Mouse (Mus musculus): ENCODE measurements around the gene Gls. TPM values are rescaled to one million over a fixed set of nuclear protein-coding genes. Genes with fewer than 3 reads are reported as not detected.

Gene Gls
- total RNA-seq, 1 experiment from 2014 or later = 242 TPM

DNA sequence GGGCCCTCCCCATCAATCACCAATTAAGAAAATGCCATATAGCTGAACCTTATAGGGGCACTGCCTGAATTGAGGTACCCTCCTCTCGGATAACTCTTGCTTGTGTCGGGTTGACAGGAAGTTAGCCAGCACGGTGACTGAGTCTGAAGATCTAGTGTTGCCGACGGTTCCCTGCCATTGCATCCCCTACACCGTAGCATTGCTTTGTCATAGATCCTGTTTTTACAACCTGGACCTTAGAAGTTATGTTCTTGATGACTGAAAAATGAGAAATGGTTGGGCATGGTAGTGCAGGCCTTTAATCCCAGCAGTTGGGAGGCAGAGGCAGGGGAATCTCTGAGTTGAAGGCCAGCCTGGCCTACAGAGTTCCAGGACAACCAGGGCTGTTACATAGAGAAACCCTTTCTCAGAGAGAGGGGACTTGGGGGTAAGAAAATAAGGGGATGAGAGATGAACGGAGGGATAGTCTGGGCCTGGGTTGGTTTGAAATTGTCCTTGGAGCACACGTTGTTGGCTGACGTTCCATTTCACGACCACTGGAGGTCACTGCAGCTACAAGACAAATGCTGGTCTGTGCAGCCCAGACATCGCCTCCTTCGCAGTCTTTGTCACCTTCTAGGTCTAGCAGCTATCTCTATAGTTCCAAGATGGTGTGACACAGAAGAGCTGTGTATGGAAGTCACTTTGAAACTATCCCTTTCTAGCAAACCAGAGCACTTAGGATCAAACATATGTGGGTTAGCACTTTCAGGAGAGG, 86.6 kb downstream of the Gls start:
- ATAC-seq (replicated peaks in 1 of 2; ENCODE audit: insufficient read depth in 1 of 2, low FRiP score in 2 of 2, low TSS enrichment in 1 of 2, low read depth in 1 of 2, poor library complexity in 2 of 2, severe bottlenecking in 2 of 2) = peak; percentile 55 to 75

- no peak for ATAC-seq (replicated peaks in 1 of 2; ENCODE audit: insufficient read depth in 1 of 2, low FRiP score in 2 of 2, low TSS enrichment in 1 of 2, low read depth in 1 of 2, poor library complexity in 2 of 2, severe bottlenecking in 2 of 2)
Measured at GRCm38 (mm10) chr1:52144907-52145306, 88.1 kb downstream of the Gls start.

DNA sequence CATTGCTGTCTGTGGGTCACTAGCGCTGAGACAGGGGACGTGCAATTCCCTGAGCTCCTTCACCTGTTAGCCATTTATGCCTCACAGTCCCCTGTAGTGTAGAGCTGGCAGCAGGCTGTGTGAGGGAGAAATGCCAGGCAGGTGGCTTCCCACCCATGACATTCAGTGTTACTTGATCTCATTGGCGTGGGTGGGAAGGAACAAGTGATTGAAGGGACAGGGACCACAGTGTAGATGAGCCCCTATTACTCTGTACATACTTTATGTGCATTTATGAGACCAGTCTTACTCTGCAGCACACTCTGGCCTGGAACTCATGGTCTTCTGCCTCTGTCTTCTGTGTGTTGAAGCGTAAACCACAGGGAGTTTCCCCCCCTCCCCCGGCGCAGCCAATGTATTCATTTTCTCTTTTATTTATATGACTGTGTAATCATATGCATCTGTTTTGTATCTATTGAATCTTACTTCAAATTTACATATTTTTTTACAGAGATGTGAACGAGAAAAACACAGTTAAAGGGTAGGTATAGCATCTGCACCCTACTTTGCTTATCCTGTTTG, 89.4 kb downstream of the Gls start:
- no peak for ATAC-seq (replicated peaks in 1 of 2; ENCODE audit: insufficient read depth in 1 of 2, low FRiP score in 2 of 2, low TSS enrichment in 1 of 2, low read depth in 1 of 2, poor library complexity in 2 of 2, severe bottlenecking in 2 of 2)

DNA sequence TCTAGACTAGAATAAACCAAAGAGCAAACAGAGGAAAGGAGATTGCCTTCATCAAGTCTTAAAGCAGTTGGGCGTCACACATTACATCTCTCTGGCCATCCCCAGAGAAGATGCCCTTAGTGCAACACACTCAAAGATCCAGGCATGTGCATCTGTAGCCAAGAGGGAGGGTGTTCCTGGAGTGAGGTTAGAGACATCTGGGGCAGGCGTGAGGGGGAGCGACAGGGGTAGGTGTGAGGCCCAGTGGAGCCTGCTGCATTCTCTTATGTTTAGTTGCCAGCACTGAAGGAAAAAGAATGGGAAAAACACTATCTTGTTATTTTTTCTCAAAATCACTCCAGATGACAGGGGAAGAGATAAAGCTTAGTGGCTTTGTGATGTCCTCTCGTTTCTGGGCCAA, 89.8 kb downstream of the Gls start:
- no peak for ATAC-seq (replicated peaks in 1 of 2; ENCODE audit: insufficient read depth in 1 of 2, low FRiP score in 2 of 2, low TSS enrichment in 1 of 2, low read depth in 1 of 2, poor library complexity in 2 of 2, severe bottlenecking in 2 of 2)

DNA sequence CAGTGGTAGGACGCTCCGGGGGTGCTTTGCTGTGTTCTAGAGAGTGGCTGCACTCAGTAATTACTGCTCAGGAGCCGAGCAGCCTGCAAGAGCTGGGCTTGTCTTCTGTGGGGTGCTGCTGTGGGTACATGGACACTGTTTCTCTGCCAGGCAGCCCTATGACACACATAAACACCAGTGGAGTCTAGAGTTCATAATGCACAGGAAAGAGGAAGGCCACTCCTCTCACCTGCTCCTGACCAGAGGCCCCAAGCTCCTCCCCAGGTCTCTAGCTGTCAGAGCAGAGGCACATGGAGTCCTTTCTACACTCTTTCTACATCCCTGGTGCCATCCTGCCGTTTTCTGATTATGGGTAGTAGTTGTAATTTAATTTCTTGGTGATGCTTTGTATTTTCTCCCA, 90.9 kb downstream of the Gls start:
- ATAC-seq (replicated peaks in 1 of 2; ENCODE audit: insufficient read depth in 1 of 2, low FRiP score in 2 of 2, low TSS enrichment in 1 of 2, low read depth in 1 of 2, poor library complexity in 2 of 2, severe bottlenecking in 2 of 2) = no peak

DNA sequence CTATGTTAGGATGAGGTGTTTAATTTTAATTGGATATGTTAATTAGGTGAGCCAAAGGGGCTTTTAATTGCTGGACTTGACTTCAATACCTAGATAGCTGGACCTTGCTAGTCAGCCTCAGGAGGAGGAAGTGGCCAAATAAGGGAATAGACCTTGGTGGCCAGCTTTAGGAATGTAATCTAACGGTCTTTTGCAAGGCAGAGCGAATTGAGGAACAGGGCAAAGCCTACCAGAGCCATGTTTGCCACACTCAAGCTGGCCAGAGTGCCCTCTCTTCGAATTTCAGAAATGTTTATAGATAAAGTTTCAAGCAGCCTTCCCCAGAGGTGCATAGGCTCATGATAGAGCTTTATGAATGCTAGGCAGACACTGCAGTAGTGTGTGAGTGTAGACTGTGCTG, 91.5 kb downstream of the Gls start:
- ATAC-seq (replicated peaks in 1 of 2; ENCODE audit: insufficient read depth in 1 of 2, low FRiP score in 2 of 2, low TSS enrichment in 1 of 2, low read depth in 1 of 2, poor library complexity in 2 of 2, severe bottlenecking in 2 of 2) = peak in 1 of 2 experiments; percentile 44; a peak in 1 of 4 replicates

DNA sequence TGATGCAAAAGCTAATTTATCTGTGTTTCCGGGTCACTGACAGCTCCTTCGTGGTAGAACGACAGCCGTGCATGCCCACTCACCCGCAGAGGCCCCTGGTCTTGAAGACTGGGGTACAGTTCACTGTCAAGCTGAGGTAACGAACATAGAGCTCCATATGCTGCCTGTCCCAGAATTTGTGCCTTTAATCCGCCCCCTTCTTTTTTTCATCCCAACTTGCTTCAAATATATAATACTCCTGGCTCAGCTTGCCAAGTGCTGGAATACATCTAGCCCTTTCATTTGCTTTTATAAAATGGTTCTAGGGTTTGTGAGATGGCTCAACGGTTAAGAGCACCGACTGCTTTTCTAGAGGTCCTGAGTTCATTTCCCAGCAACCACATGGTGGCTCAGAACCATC, 92.5 kb downstream of the Gls start:
- no peak for ATAC-seq (replicated peaks in 1 of 2; ENCODE audit: insufficient read depth in 1 of 2, low FRiP score in 2 of 2, low TSS enrichment in 1 of 2, low read depth in 1 of 2, poor library complexity in 2 of 2, severe bottlenecking in 2 of 2)

GRCm38 (mm10) chr1:52137292-52137691, 95.7 kb downstream of the Gls start:
- no peak for ATAC-seq (replicated peaks in 1 of 2; ENCODE audit: insufficient read depth in 1 of 2, low FRiP score in 2 of 2, low TSS enrichment in 1 of 2, low read depth in 1 of 2, poor library complexity in 2 of 2, severe bottlenecking in 2 of 2)

DNA sequence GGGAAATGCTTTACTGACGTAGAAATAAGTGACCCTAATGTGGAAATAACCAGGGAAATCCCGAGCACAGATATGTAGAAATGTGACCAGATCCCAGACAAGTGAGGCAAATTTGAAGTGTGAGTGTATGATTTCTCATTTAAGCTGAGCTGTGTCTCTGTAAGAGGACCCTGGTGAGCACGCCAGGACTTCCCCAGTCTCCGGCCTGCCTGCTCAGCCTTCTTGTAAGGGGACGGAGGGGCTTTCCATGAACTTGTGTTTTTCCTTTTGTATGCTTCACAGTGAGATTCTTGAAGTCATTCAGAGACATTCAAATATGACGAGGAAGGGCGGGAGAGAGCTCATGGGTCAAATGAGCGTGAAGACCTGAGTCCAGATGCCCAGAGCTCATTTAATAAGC, 99.8 kb downstream of the Gls start:
- ATAC-seq (replicated peaks in 1 of 2; ENCODE audit: insufficient read depth in 1 of 2, low FRiP score in 2 of 2, low TSS enrichment in 1 of 2, low read depth in 1 of 2, poor library complexity in 2 of 2, severe bottlenecking in 2 of 2) = no peak

DNA sequence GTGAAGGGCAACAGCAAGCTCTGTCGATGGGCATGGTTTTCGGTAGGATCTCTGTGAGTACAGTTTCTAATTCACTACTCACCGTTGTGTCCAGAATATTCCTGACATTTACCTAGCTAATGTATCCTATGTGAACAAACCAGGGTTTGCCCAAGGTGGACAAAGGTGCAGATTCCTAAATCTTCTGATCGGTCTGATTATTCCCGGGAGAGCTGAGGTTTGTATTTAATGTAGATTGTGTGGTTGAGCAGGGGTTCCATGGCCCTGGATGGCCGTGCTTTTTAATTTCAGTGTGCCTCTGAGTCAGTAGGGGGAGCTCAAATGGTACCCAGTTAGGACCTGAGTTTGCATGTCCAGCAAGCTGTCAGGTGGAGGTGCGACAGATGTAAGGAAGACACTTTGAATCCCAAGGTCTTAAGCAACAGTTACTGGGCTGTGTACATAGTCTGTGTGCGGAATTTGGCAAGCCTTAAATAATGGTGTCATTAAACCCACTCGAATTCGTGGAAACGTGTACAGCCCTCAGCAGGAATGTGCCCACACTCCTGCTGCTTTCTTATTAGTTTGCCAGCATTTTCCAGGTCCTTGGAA, 101.2 kb downstream of the Gls start:
- ATAC-seq (replicated peaks in 1 of 2; ENCODE audit: insufficient read depth in 1 of 2, low FRiP score in 2 of 2, low TSS enrichment in 1 of 2, low read depth in 1 of 2, poor library complexity in 2 of 2, severe bottlenecking in 2 of 2) = no peak

- peak; percentile 49 to 86; a peak in 2 of 4 replicates for ATAC-seq (replicated peaks in 1 of 2; ENCODE audit: insufficient read depth in 1 of 2, low FRiP score in 2 of 2, low TSS enrichment in 1 of 2, low read depth in 1 of 2, poor library complexity in 2 of 2, severe bottlenecking in 2 of 2)
Measured at GRCm38 (mm10) chr1:52129794-52130193, 103.2 kb downstream of the Gls start.

DNA sequence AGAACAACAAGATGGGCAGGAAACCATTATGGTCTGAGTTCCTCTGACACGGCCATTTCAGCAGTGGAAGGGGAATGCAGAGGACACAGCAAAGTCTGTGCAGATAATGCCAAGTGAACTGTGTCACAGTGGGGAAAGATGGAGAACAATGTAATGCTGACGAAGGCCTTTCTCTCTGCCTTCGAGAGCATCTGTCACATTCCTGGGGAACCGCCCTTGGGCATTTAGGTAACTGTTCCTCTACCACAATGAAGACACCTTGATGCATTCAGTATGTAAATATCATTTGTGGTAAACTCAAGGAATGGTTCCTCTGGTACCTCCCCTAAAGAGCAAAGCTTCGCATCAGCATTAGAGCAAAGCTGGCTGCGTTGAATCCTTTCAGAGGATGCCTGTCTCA, 105.7 kb downstream of the Gls start:
- no peak for ATAC-seq (replicated peaks in 1 of 2; ENCODE audit: insufficient read depth in 1 of 2, low FRiP score in 2 of 2, low TSS enrichment in 1 of 2, low read depth in 1 of 2, poor library complexity in 2 of 2, severe bottlenecking in 2 of 2)

DNA sequence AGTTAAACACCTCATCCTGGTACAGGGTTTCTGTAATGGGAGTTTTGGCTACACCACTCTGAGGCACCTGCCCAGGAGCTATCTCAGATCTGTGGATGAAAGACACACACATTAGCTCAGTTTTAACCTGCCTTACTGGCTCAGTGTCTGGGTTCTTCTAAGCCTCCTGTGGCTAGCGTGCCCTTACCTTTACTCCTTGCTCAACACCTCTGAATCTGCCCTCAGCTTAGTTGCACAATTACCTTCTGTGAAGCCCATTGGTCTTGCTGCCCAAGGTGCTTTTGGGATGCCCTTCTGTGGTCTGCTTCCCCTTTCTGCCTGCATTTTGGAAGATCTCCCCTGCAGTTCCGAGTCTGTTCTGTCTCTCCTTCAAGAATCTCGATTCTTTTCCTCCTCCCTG, 108.2 kb downstream of the Gls start:
- no peak; a peak in 1 of 4 replicates for ATAC-seq (replicated peaks in 1 of 2; ENCODE audit: insufficient read depth in 1 of 2, low FRiP score in 2 of 2, low TSS enrichment in 1 of 2, low read depth in 1 of 2, poor library complexity in 2 of 2, severe bottlenecking in 2 of 2)

DNA sequence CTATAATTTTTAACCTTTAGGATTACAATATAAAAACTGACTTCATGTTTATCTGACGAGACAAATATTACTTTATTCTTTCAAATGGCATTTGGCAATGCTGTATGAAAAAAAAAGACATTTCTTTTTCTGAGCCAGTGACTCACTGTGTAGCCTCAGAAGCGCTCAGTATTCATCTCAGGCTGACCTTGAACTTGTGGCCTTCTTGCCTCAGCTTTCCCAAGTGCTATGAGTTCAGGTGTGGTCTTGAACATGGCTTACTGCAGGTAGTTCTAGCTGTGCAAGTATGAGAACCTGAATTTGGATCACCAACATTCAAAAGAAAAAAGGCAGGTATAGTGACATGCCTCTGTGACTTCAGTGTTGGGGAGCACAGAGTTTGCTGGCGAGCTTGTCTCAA, 112.0 kb downstream of the Gls start:
- ATAC-seq (replicated peaks in 1 of 2; ENCODE audit: insufficient read depth in 1 of 2, low FRiP score in 2 of 2, low TSS enrichment in 1 of 2, low read depth in 1 of 2, poor library complexity in 2 of 2, severe bottlenecking in 2 of 2) = no peak

DNA sequence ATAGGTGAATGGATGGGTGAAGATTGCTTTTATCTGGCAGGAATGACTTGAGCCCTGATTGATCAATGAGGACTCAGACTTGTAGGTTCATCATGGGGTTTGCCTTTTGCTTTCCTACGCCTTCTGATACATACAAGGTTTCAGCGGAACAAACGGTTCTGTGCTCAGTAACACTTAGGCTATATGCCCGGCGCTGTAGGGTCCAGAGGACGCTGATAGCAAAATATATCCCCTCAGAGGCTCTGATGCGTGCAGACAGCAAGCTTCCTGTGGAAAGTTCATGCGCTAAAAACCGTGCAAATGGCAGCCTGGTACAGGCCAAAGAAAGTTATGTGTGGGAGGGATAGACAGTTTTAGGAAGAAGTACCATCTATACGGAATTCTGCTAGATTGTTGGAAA, 112.8 kb downstream of the Gls start:
- no peak for ATAC-seq (replicated peaks in 1 of 2; ENCODE audit: insufficient read depth in 1 of 2, low FRiP score in 2 of 2, low TSS enrichment in 1 of 2, low read depth in 1 of 2, poor library complexity in 2 of 2, severe bottlenecking in 2 of 2)

- peak; percentile 14 to 18; a peak in 1 of 4 replicates for ATAC-seq (replicated peaks in 1 of 2; ENCODE audit: insufficient read depth in 1 of 2, low FRiP score in 2 of 2, low TSS enrichment in 1 of 2, low read depth in 1 of 2, poor library complexity in 2 of 2, severe bottlenecking in 2 of 2)
Measured at GRCm38 (mm10) chr1:52119691-52120090, 113.3 kb downstream of the Gls start.

GRCm38 (mm10) chr1:52118860-52119591, 114.0 kb downstream of the Gls start, which contains the start of gene Stat1:
TSS of gene Stat1 (plus strand) at chr1:52119440.
- ATAC-seq (replicated peaks in 1 of 2; ENCODE audit: insufficient read depth in 1 of 2, low FRiP score in 2 of 2, low TSS enrichment in 1 of 2, low read depth in 1 of 2, poor library complexity in 2 of 2, severe bottlenecking in 2 of 2) = peak; percentile 95 to 96

DNA sequence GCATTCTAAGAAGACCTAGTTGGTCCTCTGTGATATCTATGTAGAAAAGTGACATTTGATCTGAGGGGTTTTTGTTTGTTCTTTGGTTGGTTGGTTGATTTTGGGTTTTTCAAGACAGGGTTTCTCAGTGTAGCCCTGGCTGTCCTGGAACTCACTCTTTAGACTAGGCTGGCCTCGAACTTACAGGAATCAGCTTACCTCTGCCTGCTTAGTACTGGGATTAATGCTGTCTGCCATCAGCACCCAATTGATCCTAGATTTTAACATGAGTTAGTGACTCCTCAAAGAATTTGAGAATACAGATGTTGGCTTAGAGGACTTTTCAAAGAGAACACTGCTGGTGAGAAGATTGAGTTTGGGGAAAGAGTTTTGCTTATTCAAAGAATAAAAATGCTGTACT, 115.3 kb downstream of the Gls start:
- no peak for ATAC-seq (replicated peaks in 1 of 2; ENCODE audit: insufficient read depth in 1 of 2, low FRiP score in 2 of 2, low TSS enrichment in 1 of 2, low read depth in 1 of 2, poor library complexity in 2 of 2, severe bottlenecking in 2 of 2)

Data from hematopoietic stem cell, adult 5-6 weeks (primary cell).